Mouse (Mus musculus): Measurements from ENCODE around the gene Ahcyl1.

The Ahcyl1 gene

GRCm38 (mm10) chr3:107706164-107706563, 9.8 kb upstream of the Ahcyl1 start:
- intact Hi-C loops (cut with DNase I) = no loop called here

- intact Hi-C loops (cut with DNase I) = loop anchor here (2.0 kb wide), 1 partner anchor 54 kb away; no protein-coding TSS in a partner anchor
Measured at GRCm38 (mm10) chr3:107704371-107704705, 8.0 kb upstream of the Ahcyl1 start.

- intact Hi-C loops (cut with DNase I) = loop anchor here (2.0 kb wide), 1 partner anchor 55 kb away; no protein-coding TSS in a partner anchor
Measured at GRCm38 (mm10) chr3:107703675-107704370, 7.5 kb upstream of the Ahcyl1 start.

GRCm38 (mm10) chr3:107701767-107702394, 5.5 kb upstream of the Ahcyl1 start:
- intact Hi-C loops (cut with DNase I) = no loop called here

- intact Hi-C loops (cut with DNase I) = no loop called here
Measured at GRCm38 (mm10) chr3:107700625-107701024, 4.3 kb upstream of the Ahcyl1 start.

- intact Hi-C loops (cut with DNase I) = loop anchor here (1.0 to 5.0 kb wide), 2 partner anchors 165 to 230 kb away; no protein-coding TSS in a partner anchor
Measured at GRCm38 (mm10) chr3:107696910-107697309, 550 bp upstream of the Ahcyl1 start.

GRCm38 (mm10) chr3:107695219-107695947, 977 bp downstream of the Ahcyl1 start:
- intact Hi-C loops (cut with DNase I) = loop anchor here (5.0 kb wide), 1 partner anchor 232 kb away; no protein-coding TSS in a partner anchor

- intact Hi-C loops (cut with DNase I) = no loop called here
Measured at GRCm38 (mm10) chr3:107694256-107694900, 2.0 kb downstream of the Ahcyl1 start.

GRCm38 (mm10) chr3:107690366-107690765, 6.0 kb downstream of the Ahcyl1 start:
- intact Hi-C loops (cut with DNase I) = no loop called here

GRCm38 (mm10) chr3:107689245-107689644, 7.1 kb downstream of the Ahcyl1 start:
- intact Hi-C loops (cut with DNase I) = no loop called here

- intact Hi-C loops (cut with DNase I) = no loop called here
Measured at GRCm38 (mm10) chr3:107688236-107688635, 8.1 kb downstream of the Ahcyl1 start.

- intact Hi-C loops (cut with DNase I) = no loop called here
Measured at GRCm38 (mm10) chr3:107686276-107686977, 9.9 kb downstream of the Ahcyl1 start.

GRCm38 (mm10) chr3:107685652-107686051, 10.7 kb downstream of the Ahcyl1 start:
- intact Hi-C loops (cut with DNase I) = no loop called here

- intact Hi-C loops (cut with DNase I) = no loop called here
Measured at GRCm38 (mm10) chr3:107683587-107683986, 12.8 kb downstream of the Ahcyl1 start.

GRCm38 (mm10) chr3:107680790-107681576, 15.4 kb downstream of the Ahcyl1 start:
- intact Hi-C loops (cut with DNase I) = no loop called here

GRCm38 (mm10) chr3:107671509-107671908, 24.9 kb downstream of the Ahcyl1 start:
- intact Hi-C loops (cut with DNase I) = no loop called here

- intact Hi-C loops (cut with DNase I) = no loop called here
Measured at GRCm38 (mm10) chr3:107670500-107670899, 25.9 kb downstream of the Ahcyl1 start.

GRCm38 (mm10) chr3:107668786-107669185, 27.6 kb downstream of the Ahcyl1 start:
- intact Hi-C loops (cut with DNase I) = no loop called here

GRCm38 (mm10) chr3:107667426-107667825, 28.9 kb downstream of the Ahcyl1 start:
- intact Hi-C loops (cut with DNase I) = no loop called here

GRCm38 (mm10) chr3:107664641-107665040, 31.7 kb downstream of the Ahcyl1 start:
- intact Hi-C loops (cut with DNase I) = no loop called here

Measured in adrenal gland (tissue).